Mouse (Mus musculus) skeletal muscle tissue, adult 2 months (tissue): ENCODE measurements around the gene Gpr65.
"Not testable (repeated sequence)": the region's sequence is repeated elsewhere in the genome, so short reads cannot be mapped to it uniquely, and the experiment has no call there.

ENCODE experiments used
- DNase-seq: peaks from one replicate; pipeline ENCODE4 v3.0.0-alpha.2; 2012; ENCODE audit warnings: low read depth, low spot score

Gene Gpr65

GRCm38 (mm10) chr12:98268441-98269369 lies at the start of gene Gpr65:
Gene Gpr65, plus strand, starts transcription at chr12:98268635.
- DNase-seq: no peak

GRCm38 (mm10) chr12:98223286-98223685 lies 45.1 kb upstream of the Gpr65 start:
- no peak for DNase-seq

- no peak for DNase-seq
Measured at GRCm38 (mm10) chr12:98227037-98227436, 41.4 kb upstream of the Gpr65 start.

GRCm38 (mm10) chr12:98238478-98238877 lies 30.0 kb upstream of the Gpr65 start:
- DNase-seq: not testable (repeated sequence)

GRCm38 (mm10) chr12:98244161-98244560 lies 24.3 kb upstream of the Gpr65 start:
- no peak for DNase-seq

- DNase-seq: no peak
Measured at GRCm38 (mm10) chr12:98244865-98245264, 23.6 kb upstream of the Gpr65 start.

- no peak for DNase-seq
Measured at GRCm38 (mm10) chr12:98246835-98247234, 21.6 kb upstream of the Gpr65 start.

- DNase-seq: no peak
Measured at GRCm38 (mm10) chr12:98249671-98250070, 18.8 kb upstream of the Gpr65 start.

- DNase-seq: no peak
Measured at GRCm38 (mm10) chr12:98250327-98250726, 18.1 kb upstream of the Gpr65 start.

GRCm38 (mm10) chr12:98252417-98252816 lies 16.0 kb upstream of the Gpr65 start:
- no peak for DNase-seq

- no peak for DNase-seq
Measured at GRCm38 (mm10) chr12:98255373-98255995, 13.0 kb upstream of the Gpr65 start.

- no peak for DNase-seq
Measured at GRCm38 (mm10) chr12:98258371-98258844, 10.0 kb upstream of the Gpr65 start.

- peak; percentile 81 for DNase-seq
Measured at GRCm38 (mm10) chr12:98258845-98259517, 9.5 kb upstream of the Gpr65 start, which contains the start of gene Galc. Gene Galc, minus strand, starts transcription at chr12:98259459.

GRCm38 (mm10) chr12:98259518-98259852 lies 8.9 kb upstream of the Gpr65 start:
- no peak for DNase-seq

- DNase-seq: no peak
Measured at GRCm38 (mm10) chr12:98265697-98266096, 2.7 kb upstream of the Gpr65 start.

- no peak for DNase-seq
Measured at GRCm38 (mm10) chr12:98269791-98270745, 1.6 kb downstream of the Gpr65 start.

- DNase-seq: no peak
Measured at GRCm38 (mm10) chr12:98270810-98271566, 2.6 kb downstream of the Gpr65 start.

- no peak for DNase-seq
Measured at GRCm38 (mm10) chr12:98272433-98272832, 4.0 kb downstream of the Gpr65 start.

- no peak for DNase-seq
Measured at GRCm38 (mm10) chr12:98280530-98280929, 12.1 kb downstream of the Gpr65 start.

GRCm38 (mm10) chr12:98280996-98281395 lies 12.6 kb downstream of the Gpr65 start:
- DNase-seq: no peak
